8 mouse cellular contexts compared by ENCODE assay signal in the genomic region with DNA sequence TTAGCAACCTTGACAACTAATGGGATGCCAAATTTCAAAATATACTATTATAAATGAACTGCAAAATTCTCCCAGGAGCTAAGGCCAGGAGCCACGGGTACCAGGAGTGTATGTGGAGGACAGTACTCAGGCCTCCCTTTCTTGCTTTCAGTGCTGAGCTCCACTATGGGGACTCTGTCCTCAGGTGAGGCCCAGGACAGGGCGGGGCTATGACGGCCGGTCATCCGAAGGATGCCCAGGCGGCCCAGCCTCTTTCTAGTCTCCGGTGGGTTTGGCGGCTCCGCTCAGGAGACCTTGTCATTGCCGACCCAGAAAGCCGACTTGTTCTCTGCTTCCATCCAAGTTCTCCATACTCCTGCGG. TPM values are rescaled to one million over a fixed set of nuclear protein-coding genes. Genes with fewer than 3 reads are reported as not detected.
A peak's percentile ranks its signal among the peaks of the same experiment; 100 is the strongest.
DNase-seq lines count a peak whose midpoint lies in the region; ATAC-seq and TF ChIP-seq lines count a peak whose summit lies in the region.

No protein-coding gene starts in this region.

- peak overlapping the region; percentile 64 for H3K4me3 ChIP-seq in heart, embryonic 16.5 days (ENCODE audit: low read length)
- peak overlapping the region; percentile 85 for H3K4me3 ChIP-seq in bone marrow macrophage, adult 2 months (ENCODE audit: insufficient read depth, low read length)
- peak overlapping the region; percentile 62 for H3K4me3 ChIP-seq in hindbrain, embryonic 16.5 days (ENCODE audit: low read length)
- peak overlapping the region; percentile 52 for H3K4me3 ChIP-seq in midbrain, embryonic 14.5 days (replicated peaks; ENCODE audit: low read depth, low read length)

- WGBS in heart, embryonic 16.5 days, result 26% methylated on average over 12 of the region's 12 CpGs
- 18% methylated on average over 6 of the region's 12 CpGs for WGBS in hindbrain, embryonic 16.5 days
- 18% methylated on average over 12 of the region's 12 CpGs for WGBS in midbrain, embryonic 14.5 days

- peak overlapping the region; percentile 61 for H3K4me2 ChIP-seq in heart, embryonic 16.5 days (ENCODE audit: low read depth, low read length)
- H3K4me2 ChIP-seq in hindbrain, embryonic 16.5 days (ENCODE audit: low read length), result peak overlapping the region; percentile 59
- peak overlapping the region; percentile 53 for H3K4me2 ChIP-seq in midbrain, embryonic 14.5 days (ENCODE audit: low read length)

- peak overlapping the region; percentile 73 for H3K9ac ChIP-seq in heart, embryonic 16.5 days (ENCODE audit: low read length)
- H3K9ac ChIP-seq in hindbrain, embryonic 16.5 days (ENCODE audit: low read depth, low read length), result peak overlapping the region; percentile 68
- H3K9ac ChIP-seq in midbrain, embryonic 14.5 days (replicated peaks; ENCODE audit: low read length), result peak overlapping the region; percentile 57

- DNase-seq in heart, adult 11 months, result no peak
- no peak for DNase-seq in midbrain, embryonic 14.5 days
- DNase-seq in cerebellum, adult 9-10 months, result no peak
- no peak for DNase-seq in ovary, adult 18-20 months (ENCODE audit: low spot score)
- DNase-seq in right cerebral cortex, postnatal 25 days, result no peak

- ATAC-seq in heart, embryonic 16.5 days (replicated peaks; ENCODE audit: extremely low read depth, insufficient read depth, low FRiP score), result peak; percentile 35; the same call in 1 of the 2 replicates
- peak; percentile 81 for ATAC-seq in hindbrain, embryonic 16.5 days
- peak; percentile 78 for ATAC-seq in midbrain, embryonic 14.5 days (ENCODE audit: low FRiP score, low TSS enrichment)

- H3K9me3 ChIP-seq in heart, embryonic 16.5 days (replicated peaks; ENCODE audit: control insufficient read depth, low read length), result no peaks in the 10 kb centered on the region
- no peaks in the 10 kb centered on the region for H3K9me3 ChIP-seq in hindbrain, embryonic 16.5 days (ENCODE audit: control insufficient read depth, low read length)
- H3K9me3 ChIP-seq in midbrain, embryonic 14.5 days (ENCODE audit: control insufficient read depth, low read length), result no peaks in the 10 kb centered on the region

- H3K36me3 ChIP-seq in heart, embryonic 16.5 days (ENCODE audit: control insufficient read depth, insufficient read depth), result no peaks in the 10 kb centered on the region
- no peaks in the 10 kb centered on the region for H3K36me3 ChIP-seq in hindbrain, embryonic 16.5 days (ENCODE audit: control insufficient read depth, insufficient read depth, low read length)
- no peaks in the 10 kb centered on the region for H3K36me3 ChIP-seq in midbrain, embryonic 14.5 days (ENCODE audit: control insufficient read depth, insufficient read depth, low read length)

- peaks cover 2% of the 10 kb centered on the region; the same call in 1 of the 2 replicates for H3K4me1 ChIP-seq in heart, embryonic 16.5 days (ENCODE audit: control insufficient read depth, insufficient read depth, low read length)
- H3K4me1 ChIP-seq in bone marrow macrophage, adult 2 months (ENCODE audit: control insufficient read depth, insufficient read depth, low read length), result peaks cover 5% of the 10 kb centered on the region
- H3K4me1 ChIP-seq in hindbrain, embryonic 16.5 days (ENCODE audit: control insufficient read depth, insufficient read depth, low read depth, low read length), result peaks cover 4% of the 10 kb centered on the region
- no peaks in the 10 kb centered on the region for H3K4me1 ChIP-seq in midbrain, embryonic 14.5 days (ENCODE audit: control insufficient read depth, insufficient read depth, low read length)

- peak overlapping the region; percentile 88 for H3K27ac ChIP-seq in heart, embryonic 16.5 days (ENCODE audit: low read length)
- 0 out of 2 replicates have a peak overlapping the region, but pooled peaks have one; percentile 12 for H3K27ac ChIP-seq in bone marrow macrophage, adult 2 months (ENCODE audit: insufficient read depth, low read depth, low read length)
- no peak overlapping the region; the same call in none of the 2 replicates for H3K27ac ChIP-seq in hindbrain, embryonic 16.5 days (ENCODE audit: low read depth, low read length)
- H3K27ac ChIP-seq in midbrain, embryonic 14.5 days (replicated peaks; ENCODE audit: low read depth, low read length), result peak overlapping the region; percentile 78; the same call in 1 of the 2 replicates

- TF ChIP-seq POLR2A in bone marrow macrophage, adult 2 months (IDR thresholded peaks at IDR 0.05; ENCODE audit: borderline replicate concordance, low read depth, low read length), result no peak

- no peaks in the 10 kb centered on the region for H3K27me3 ChIP-seq in heart, embryonic 16.5 days (ENCODE audit: control insufficient read depth, insufficient read depth, low read length)
- no peaks in the 10 kb centered on the region; the same call in 1 of the 2 replicates for H3K27me3 ChIP-seq in hindbrain, embryonic 16.5 days (replicated peaks; ENCODE audit: control insufficient read depth, insufficient read depth, low read length)
- no peaks in the 10 kb centered on the region for H3K27me3 ChIP-seq in midbrain, embryonic 14.5 days (ENCODE audit: control insufficient read depth, insufficient read depth, low read length)

- no peak for TF ChIP-seq CTCF in bone marrow macrophage, adult 2 months (IDR thresholded peaks at IDR 0.05; ENCODE audit: low read depth, low read length)

RNA-seq across cellular contexts. Expression of gene Phka2, which starts 0.3 kb away (rescaled TPM):
- 20.0 and 23.8 TPM in 2 replicates for polyA plus RNA-seq in heart, embryonic 16.5 days (2015; fragmentation: Nextera tagmentation; extraction: Ambion mirVana)
- polyA plus RNA-seq in bone marrow macrophage, adult 2 months (2012; ENCODE audit: insufficient read depth, insufficient read length, missing spikeins), result 119 and 143 TPM in 2 replicates
- 9.6 and 10.0 TPM in 2 replicates for polyA plus RNA-seq in hindbrain, embryonic 16.5 days (2015; fragmentation: Nextera tagmentation; extraction: Ambion mirVana)
- polyA plus RNA-seq in midbrain, embryonic 14.5 days (2014; fragmentation: Nextera tagmentation; extraction: Ambion mirVana), result 12.5 and 15.3 TPM in 2 replicates
